Mouse (Mus musculus) adrenal gland, adult 10 weeks (tissue): ENCODE results near the gene CN725425. TPM values are rescaled to one million over a fixed set of nuclear protein-coding genes. Genes with fewer than 3 reads are reported as not detected.

Experiments
- polyA plus RNA-seq: library from polyadenylated mRNA; stranded (reverse); fragments of 350-450 nt; fragmentation: Illumina TruSeq; extraction: RNeasy Lipid Tissue Mini Kit (QIAGEN cat#74804); gene quantifications from one replicate; pipeline ENCODE4 v1.2.3, GENCODE M21; 2014; ENCODE audit warnings: low read depth, low replicate concordance

CN725425 gene
- not detected for polyA plus RNA-seq

DNA sequence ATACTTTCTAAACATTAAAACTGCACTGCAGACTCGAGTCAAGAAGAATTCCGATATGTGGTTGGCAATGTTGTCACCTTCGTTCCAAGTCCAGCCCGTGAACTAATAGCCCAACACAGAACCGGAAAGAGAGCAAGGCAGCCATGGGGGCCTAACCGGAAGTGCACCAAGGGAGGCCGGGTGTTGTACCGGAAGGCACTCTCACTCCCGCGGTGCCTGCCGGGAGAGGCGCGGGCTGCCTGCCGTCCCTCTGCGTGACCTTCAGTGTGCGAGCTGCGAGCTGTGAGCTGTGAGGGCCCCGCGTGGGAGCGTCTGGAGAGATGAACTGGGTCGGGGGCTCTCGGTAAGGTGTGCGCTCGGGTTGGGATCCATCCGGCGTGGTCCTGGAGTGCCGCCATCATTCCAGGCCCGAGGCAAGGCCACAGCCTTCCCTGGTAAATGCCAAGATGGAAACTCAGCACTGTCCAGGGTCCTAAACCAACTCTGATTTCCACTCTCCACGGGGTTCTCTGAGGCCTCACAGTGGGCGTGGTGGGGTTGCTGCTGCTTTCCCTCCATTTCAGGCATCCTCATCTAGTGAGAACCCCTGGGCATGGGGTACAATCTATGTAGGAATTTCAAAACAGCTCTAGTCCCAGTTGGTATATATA, at the start of gene CN725425:
CN725425 (plus strand) TSS at position 239 of the 650 bp plus-strand sequence.

GRCm38 (mm10) chr15:91191412-91192222, 7.7 kb upstream of the CN725425 start, which contains the start of gene Abcd2:
Gene Abcd2 (minus strand): TSS chr15:91191799.

Other genes starting within 250 kb of the CN725425 start
- gene Kif21a, start 149.5 kb upstream of the CN725425 start, polyA plus RNA-seq = 16.9 TPM
- 35.7 TPM for gene Abcd2, start 7.7 kb upstream of the CN725425 start, polyA plus RNA-seq